Mouse (Mus musculus) mesoderm, embryonic 11.5 days (tissue): ENCODE data around the gene Prmt2.

Experiments used
- DNase-seq: peaks from one replicate; pipeline ENCODE4 v3.0.0-alpha.2; 2012; ENCODE audit warnings: low read depth, low spot score

The Prmt2 gene

GRCm38 (mm10) chr10:76237341-76238225 is at the start of gene Prmt2:
Gene Prmt2, minus strand, starts transcription at chr10:76237865.
- DNase-seq = peak; percentile 95

DNA sequence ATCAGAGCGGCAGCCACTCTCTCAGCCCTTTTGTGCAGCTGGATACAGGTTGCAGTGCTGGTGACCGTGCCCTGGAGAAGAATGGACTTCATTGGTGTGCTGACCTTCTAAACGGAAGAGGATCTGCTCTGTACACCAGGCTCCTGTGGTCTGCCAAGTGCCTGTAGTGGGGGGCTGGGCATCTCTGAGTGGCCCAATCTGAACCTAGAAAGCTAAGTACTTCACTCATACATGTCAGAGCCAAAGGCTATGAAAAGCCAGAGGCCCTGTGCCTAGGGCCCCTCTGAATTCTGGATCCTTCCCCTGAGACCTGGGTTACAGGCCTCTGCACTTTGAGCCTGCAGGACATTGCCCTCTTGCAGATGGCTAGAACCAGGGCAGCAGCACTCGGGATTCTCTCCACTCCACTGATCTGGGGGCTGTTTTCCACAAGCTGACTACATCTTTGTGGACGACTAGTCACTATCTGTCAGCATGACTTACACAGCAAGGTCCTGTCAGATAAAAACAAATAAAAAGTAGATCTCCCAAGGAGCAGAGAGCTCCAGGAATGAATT is 41.0 kb upstream of the Prmt2 start:
- DNase-seq = no peak

- DNase-seq = no peak
Measured at GRCm38 (mm10) chr10:76275256-76275655, 37.6 kb upstream of the Prmt2 start.

- DNase-seq = peak; percentile 28
Measured at GRCm38 (mm10) chr10:76271238-76271637, 33.6 kb upstream of the Prmt2 start.

DNA sequence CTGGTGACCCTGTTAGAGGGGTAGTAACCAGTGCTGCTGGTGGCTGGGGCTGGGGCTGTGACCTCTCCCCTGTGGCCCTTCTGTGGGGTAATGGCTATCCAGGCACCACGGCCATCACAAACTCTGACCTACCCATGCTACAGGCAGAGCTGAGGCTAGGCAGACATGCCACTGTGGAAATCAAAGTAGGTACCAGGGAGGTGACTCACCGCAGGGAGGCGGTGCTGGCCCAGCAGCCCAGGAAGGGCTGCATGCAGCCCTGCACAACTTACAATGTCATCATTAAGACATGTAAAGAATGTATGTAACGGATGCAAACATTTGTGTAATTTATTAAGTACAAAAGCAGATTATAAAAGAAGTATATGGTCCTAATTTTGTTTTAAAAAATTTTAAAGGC is 24.8 kb upstream of the Prmt2 start:
- no peak for DNase-seq

DNA sequence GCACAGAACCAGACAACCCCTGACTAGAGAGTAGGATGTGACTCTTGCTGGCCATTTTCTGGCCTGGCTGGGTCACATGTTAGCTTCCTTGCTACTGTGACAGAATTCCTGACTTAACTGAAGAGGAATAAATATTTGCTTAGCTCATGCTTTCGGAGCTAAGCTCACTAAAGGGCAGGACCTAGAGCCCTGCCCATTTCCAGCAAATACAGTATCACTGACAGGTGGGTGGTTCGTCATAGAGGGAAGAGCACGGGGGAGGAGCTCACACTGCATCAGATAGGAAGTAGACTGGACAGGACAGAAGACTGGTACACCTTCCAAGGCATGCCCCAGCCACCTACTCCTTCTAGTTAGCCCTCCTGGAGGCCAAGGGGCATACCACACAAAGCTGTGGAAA is 23.8 kb upstream of the Prmt2 start:
- DNase-seq = no peak

DNA sequence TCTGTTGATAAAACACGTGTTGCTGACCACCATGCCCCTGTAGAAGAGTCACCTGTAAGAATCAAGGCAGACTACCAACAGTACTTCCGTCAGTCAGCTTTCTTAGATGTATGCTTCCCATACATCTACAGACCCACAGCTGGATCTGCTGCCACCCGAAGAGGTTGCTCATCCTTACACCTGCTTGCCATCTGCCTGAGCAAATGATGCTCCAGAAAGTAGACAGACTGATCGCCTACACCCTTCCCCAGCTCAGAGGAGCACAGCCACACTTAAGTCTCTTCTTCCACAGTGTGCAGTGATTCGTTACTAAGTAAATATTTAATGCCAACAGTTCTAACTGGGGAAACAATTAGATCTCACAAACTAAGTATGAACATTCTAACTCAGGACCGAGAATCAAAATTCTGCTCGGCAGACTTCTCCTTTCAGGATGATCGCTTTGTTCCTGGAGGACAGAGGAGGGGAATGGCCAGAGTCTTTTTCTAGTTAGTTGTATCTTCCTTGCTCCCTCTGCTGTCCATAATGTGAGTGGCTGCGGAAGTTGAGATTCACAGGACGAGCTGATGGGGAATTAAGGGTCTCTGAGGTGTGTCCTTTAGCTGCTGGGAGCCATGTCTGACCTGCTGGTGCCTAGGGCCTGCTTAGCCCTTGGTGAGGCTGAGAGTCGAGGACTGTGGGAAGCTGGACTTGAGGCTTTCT is 22.8 kb upstream of the Prmt2 start:
- DNase-seq = peak; percentile 18

DNA sequence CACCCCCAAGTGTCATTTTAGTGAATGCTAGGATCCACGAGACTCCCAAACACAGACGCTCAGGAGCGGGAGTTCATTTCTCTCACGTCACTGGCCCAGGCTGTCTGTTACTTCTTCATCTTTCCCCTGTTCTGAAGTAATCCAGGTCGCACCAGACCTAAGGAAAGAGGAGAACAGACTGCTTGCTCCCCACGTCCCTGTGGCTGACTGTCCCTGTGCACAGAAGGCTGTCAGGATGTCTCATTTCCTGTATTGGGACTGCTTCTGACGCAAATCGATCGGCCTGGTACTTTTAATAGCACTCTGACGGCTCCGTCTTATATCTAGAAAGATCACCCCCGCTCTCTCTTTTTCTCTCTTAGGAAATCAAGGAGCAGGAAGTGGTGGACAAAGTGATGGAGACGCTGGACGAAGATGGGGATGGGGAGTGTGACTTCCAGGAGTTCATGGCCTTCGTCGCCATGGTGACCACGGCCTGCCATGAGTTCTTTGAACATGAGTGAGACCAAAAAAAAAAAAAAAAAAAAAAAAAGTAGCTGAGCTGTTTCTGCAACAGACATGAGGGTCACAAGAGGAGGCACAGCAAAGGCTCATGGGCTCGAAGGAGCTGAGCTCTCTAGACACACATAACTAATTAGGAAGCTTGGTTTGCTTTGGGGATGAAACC is 22.0 kb upstream of the Prmt2 start:
- peak; percentile 18 for DNase-seq

DNA sequence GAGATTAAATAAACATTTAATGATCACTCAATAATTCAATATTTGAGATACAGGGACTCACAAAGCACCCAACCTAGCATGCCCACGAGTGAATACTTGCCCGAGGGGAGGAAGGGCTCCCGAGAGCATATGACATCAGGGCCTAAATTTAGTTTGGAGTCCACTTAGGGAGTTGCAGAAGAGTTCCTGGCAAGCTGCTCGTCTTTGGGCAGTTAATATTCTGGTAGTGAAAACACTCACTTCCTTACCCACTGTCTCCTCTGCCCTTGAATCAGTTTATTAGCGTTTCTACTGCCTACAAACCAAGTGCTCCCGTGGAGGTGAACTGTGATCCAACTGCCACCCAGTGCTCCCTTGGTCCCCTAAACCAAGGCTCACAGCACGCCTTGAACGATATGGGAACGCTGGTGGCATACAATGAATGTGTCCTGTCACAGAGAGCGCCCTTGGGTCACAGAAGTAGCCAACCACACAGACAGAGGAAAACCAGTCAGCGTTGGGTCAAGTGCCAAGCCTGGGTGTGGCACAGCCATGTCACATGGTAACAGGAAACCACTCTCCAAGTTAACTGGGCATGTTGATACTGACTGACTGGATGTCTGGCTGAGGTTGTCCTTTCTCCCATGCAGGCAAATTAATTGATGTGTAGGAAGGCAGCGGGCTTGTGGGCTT is 20.2 kb upstream of the Prmt2 start:
- DNase-seq = no peak

GRCm38 (mm10) chr10:76257231-76257630 is 19.6 kb upstream of the Prmt2 start:
- DNase-seq = no peak

- no peak for DNase-seq
Measured at GRCm38 (mm10) chr10:76255617-76256016, 18.0 kb upstream of the Prmt2 start.

DNA sequence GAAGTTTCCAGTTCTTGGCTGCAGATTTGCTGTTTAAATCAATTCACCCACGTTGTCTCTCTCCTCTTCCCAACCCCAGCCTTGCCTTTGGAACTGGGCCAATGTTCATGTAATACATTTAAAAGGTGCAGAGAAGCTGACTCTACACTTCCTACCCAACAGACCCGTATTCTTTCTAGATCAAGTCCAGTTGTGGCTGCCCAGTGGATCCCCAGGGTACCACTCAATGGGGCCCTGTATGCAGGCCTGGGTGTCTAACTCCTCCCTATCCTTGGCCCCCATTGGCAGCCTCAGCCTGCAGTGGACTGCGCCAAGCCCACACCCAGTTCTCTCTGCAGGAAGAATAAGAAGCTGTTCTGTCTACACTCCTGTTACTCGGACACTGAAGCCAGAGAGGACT is 15.9 kb upstream of the Prmt2 start, which contains the start of gene S100b:
S100b (plus strand) TSS at position 318 of the 400 bp plus-strand sequence.
- DNase-seq = no peak

DNA sequence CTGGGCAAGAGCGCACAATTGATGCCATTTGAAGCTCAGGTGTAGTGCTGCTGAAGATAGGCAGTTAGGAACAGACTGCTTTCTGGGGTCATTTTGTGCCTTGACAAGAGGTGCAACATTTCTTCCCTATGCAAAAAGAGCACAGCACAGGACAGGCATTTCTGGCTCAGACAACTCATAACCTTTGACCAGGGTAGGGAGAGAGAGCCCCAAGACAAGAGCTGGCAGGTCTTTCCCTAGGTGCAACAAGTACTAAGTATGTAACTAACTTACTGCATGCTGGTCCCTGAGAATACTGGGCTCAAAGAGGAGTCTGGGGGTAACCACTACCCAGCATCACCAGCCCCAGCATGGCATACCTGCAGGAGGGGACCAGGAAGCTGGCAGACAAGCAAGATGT is 15.4 kb upstream of the Prmt2 start:
- DNase-seq = no peak

- DNase-seq = no peak
Measured at GRCm38 (mm10) chr10:76250870-76251269, 13.2 kb upstream of the Prmt2 start.

GRCm38 (mm10) chr10:76248647-76248968 is 10.9 kb upstream of the Prmt2 start:
- DNase-seq = no peak

GRCm38 (mm10) chr10:76247960-76248646 is 10.4 kb upstream of the Prmt2 start:
- peak; percentile 22 for DNase-seq

GRCm38 (mm10) chr10:76246601-76247000 is 8.9 kb upstream of the Prmt2 start:
- peak; percentile 37 for DNase-seq

DNA sequence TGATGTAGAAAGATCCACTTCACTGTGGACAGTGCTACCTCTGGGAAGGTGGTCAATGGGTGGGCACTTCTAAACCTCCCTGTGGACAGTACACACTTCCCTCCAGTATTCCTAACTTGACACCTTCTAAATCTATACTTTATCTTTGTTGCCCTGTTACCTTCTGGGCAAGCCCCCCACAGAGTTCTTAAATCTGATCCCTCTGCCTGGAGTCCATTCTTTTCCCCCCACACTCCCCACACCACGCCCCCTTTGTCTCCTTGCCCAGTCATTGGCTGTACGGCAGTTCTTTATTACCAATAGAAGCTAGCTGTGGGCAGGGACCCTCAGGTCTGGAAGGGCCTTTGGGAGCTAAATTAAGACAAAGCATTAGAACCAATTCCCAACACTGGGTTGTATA is 7.4 kb upstream of the Prmt2 start:
- DNase-seq = no peak

DNA sequence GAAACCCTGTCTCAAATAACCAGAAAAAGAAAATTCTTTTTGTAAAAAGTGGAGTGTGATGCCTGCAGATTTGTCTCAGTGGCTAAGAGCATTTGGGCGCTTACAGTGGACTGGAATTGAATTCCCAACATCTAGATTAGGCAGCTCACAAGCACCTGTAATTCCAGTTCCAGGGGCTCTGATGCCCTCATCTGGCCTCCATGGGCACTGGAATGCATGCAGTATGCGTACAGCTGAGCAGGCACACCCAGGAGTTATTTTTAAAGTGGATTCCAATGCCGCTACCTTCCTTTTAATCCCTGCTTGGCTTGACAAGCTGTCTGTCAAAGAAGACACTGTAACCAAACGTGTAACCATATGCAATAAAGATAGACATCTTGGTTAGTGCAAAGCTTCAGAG is 1.7 kb upstream of the Prmt2 start:
- DNase-seq = no peak

- DNase-seq = no peak
Measured at GRCm38 (mm10) chr10:76229627-76230026, 8.0 kb downstream of the Prmt2 start.

DNA sequence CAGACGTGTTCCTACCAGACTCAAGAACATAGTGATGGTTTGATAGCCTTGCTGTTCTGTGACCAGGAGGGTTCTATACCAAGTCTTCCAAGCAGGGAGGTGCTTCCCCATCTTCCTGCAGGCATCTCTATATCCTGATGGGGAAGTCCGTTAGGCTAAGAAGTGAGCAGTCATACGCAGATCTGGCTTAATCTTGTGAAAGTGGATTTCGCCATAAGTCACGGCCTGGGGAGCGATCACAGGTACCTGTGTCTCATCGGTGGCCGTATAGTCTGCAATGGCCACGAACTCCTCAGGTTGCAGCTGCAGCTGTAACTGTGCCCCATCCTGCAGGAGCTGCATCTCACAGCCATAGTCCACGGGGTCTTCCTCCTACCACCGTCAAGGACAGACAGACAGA is 11.7 kb downstream of the Prmt2 start:
- DNase-seq = no peak
